Mouse (Mus musculus) liver, embryonic 11.5 days (tissue): ENCODE measurements around the gene Itga7. TPM values are rescaled to one million over a fixed set of nuclear protein-coding genes. Genes with fewer than 3 reads are reported as not detected.
A peak's percentile ranks its signal among the peaks of the same experiment; 100 is the strongest.

ENCODE experiments used
- ATAC-seq: fragments of 200-750 bp; cut with Nextera tagmentation; replicated peaks from 2 replicates; pipeline ENCODE4 v1.8.0; 2017; ENCODE audit warnings: moderate number of reproducible peaks, mild to moderate bottlenecking, moderate TSS enrichment, moderate library complexity; ENCODE audit not compliant: low FRiP score
- DNase-seq: peaks from one replicate; pipeline ENCODE4 v3.0.0-alpha.2; 2017; ENCODE audit warnings: low spot score
- H3K27ac ChIP-seq: fragments of 300-500 bp; sonication (generic); 2 replicates; pipeline ENCODE4 v1.5.1; 2014; ENCODE audit warnings: mild to moderate bottlenecking, low read depth, low read length, control low read depth
- H3K27me3 ChIP-seq: fragments of 300-500 bp; sonication (generic); replicated peaks from 2 replicates; pipeline ENCODE4 v1.6.1; 2014; ENCODE audit warnings: low read length, mixed read lengths; ENCODE audit not compliant: control insufficient read depth, insufficient read depth
- H3K36me3 ChIP-seq: fragments of 300-500 bp; sonication (generic); 2 replicates; pipeline ENCODE4 v1.6.1; 2014; ENCODE audit warnings: mild to moderate bottlenecking, low read length, moderate library complexity, mixed read lengths; ENCODE audit not compliant: control insufficient read depth, insufficient read depth
- H3K4me1 ChIP-seq: fragments of 300-500 bp; sonication (generic); replicated peaks from 2 replicates; pipeline ENCODE4 v1.6.1; 2014; ENCODE audit warnings: low read length, mixed read lengths; ENCODE audit not compliant: control insufficient read depth, insufficient read depth
- H3K4me2 ChIP-seq: fragments of 300-500 bp; sonication (generic); 2 replicates; pipeline ENCODE4 v1.6.1; 2014; ENCODE audit warnings: mild to moderate bottlenecking, control low read depth, moderate library complexity
- H3K4me3 ChIP-seq: fragments of 300-500 bp; sonication (generic); 2 replicates; pipeline ENCODE4 v1.5.1; 2014; ENCODE audit warnings: low read depth, low read length, control low read depth
- H3K9ac ChIP-seq: fragments of 300-500 bp; sonication (generic); 2 replicates; pipeline ENCODE4 v1.6.1; 2014; ENCODE audit warnings: low read depth, low read length, control low read depth
- H3K9me3 ChIP-seq: fragments of 300-500 bp; sonication (generic); 2 replicates; pipeline ENCODE4 v1.6.1; 2016; ENCODE audit warnings: low read length, inconsistent platforms, mixed read lengths; ENCODE audit not compliant: control insufficient read depth
- WGBS: fragments of 180-500 bp; shearing (Covaris S2); extraction: QIAGEN DNeasy Blood & Tissue Kit; methylation state at CpG from one replicate; pipeline ENCODE4 v1.1.7; 2014; 5-methylcytosine and 5-hydroxymethylcytosine counted together
- polyA plus RNA-seq: library from polyadenylated mRNA; unstranded; fragments of >200 nt; fragmentation: Nextera tagmentation; extraction: Ambion mirVana; gene quantifications from 2 replicates; pipeline ENCODE4 v1.2.1, GENCODE M21; 2014

The Itga7 gene
- polyA plus RNA-seq, 1 experiment from 2014 or later, result 0.14 TPM

DNA sequence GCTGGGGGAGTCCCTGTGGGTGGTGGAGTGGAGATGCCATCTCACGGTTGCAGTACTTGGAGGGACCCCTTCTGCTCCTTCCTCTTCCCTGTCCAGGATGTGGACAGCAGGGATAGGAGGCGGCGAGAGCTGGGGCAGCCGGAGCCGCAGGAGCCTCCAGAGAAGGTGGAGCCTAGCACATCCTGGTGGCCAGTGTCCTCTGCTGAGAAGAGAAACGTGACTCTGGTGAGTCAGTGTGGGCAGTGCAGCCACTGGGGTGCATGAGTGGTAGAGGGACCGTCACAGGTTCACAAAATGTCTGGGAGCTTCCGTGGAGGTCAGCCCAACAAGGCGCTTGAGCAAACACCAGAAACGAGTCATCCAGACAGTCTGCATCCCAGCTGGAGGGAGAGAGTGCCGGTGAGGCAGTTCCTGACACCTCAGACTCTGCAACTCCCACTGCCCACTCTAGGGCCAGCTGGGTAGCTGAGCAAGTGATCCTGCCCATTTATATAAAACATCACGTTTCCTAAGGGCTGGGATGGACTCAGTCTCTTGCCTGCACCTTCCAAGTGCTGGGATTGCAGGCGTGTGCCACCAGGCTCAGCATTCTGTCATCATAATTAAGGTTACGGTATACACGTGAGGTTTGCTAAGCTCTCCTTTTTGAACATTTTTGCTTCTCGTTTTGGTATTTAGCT lies 16.7 kb downstream of the Itga7 start:
- Histone ChIP-seq H3K4me2 (no peak overlapping the region), H3K9me3 (no peaks in the 10 kb centered on the region), H3K27me3 (peaks cover 3% of the 10 kb centered on the region; the same call in 1 of the 2 replicates), H3K9ac (no peak overlapping the region), H3K27ac (no peak overlapping the region), H3K4me3 (no peak overlapping the region), H3K4me1 (no peaks in the 10 kb centered on the region), H3K36me3 (no peaks in the 10 kb centered on the region)
- 56% methylated on average over 16 of the region's 16 CpGs for WGBS
- ATAC-seq (no peak), DNase-seq (no peak)

DNA sequence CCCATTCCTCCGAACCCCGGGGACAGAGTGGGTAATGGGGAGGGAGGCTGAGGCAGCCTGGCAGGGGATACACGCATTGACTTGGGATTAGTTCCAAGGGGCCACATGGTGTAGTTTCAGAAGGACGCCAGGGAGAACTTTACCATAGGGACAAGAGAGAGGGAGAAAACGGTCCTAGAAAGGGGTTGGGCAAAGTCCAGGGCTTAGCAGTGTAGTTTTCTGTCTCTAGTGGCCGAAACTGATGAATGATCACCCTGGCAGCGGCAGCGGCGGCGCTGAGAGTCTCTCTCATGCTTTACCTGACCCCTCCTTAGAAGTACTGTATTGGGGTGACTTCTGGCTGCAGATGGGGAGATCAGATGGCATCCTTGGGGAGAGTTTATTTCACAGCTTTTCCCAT lies 24.7 kb downstream of the Itga7 start:
- 70% methylated on average over 10 of the region's 10 CpGs for WGBS

DNA sequence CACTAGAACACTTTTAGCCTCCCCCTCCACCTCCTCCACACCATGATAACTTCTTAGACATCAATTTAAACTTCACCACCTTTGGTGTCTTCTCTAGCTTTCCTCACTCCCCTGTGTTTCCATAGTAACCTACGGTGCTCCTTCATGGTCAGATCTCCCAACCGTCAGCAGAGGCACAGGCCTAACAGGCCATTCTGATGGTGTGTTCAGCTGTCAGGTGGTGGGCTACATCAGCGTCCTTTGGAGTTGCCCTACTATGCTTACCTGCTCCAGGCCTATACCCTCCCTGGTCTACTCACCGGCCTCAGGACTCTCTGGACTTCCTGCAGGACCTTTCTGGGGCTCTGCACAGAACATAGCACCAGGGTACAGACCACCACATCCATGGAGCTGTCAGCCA lies 26.5 kb downstream of the Itga7 start:
- DNase-seq (no peak), ATAC-seq (no peak)
- Histone ChIP-seq H3K27me3 (no peaks in the 10 kb centered on the region), H3K4me1 (no peaks in the 10 kb centered on the region), H3K4me3 (no peak overlapping the region), H3K9ac (no peak overlapping the region), H3K4me2 (no peak overlapping the region), H3K27ac (no peak overlapping the region), H3K9me3 (no peaks in the 10 kb centered on the region), H3K36me3 (no peaks in the 10 kb centered on the region)
- 57% methylated on average over 4 of the region's 4 CpGs for WGBS

More for the DNA sequence above, 24.7 kb downstream of the Itga7 start:
- H3K27me3 ChIP-seq, result 0 out of 2 replicates have a peak, but pooled peaks cover 3% of the 10 kb centered on the region
- no peaks in the 10 kb centered on the region for H3K4me1 ChIP-seq
- H3K4me2 ChIP-seq, result no peak overlapping the region
- H3K9me3 ChIP-seq, result no peaks in the 10 kb centered on the region
- H3K9ac ChIP-seq, result no peak overlapping the region
- no peak overlapping the region for H3K27ac ChIP-seq
- no peak overlapping the region for H3K4me3 ChIP-seq
- no peak for DNase-seq
- no peaks in the 10 kb centered on the region for H3K36me3 ChIP-seq
- ATAC-seq, result no peak

DNA sequence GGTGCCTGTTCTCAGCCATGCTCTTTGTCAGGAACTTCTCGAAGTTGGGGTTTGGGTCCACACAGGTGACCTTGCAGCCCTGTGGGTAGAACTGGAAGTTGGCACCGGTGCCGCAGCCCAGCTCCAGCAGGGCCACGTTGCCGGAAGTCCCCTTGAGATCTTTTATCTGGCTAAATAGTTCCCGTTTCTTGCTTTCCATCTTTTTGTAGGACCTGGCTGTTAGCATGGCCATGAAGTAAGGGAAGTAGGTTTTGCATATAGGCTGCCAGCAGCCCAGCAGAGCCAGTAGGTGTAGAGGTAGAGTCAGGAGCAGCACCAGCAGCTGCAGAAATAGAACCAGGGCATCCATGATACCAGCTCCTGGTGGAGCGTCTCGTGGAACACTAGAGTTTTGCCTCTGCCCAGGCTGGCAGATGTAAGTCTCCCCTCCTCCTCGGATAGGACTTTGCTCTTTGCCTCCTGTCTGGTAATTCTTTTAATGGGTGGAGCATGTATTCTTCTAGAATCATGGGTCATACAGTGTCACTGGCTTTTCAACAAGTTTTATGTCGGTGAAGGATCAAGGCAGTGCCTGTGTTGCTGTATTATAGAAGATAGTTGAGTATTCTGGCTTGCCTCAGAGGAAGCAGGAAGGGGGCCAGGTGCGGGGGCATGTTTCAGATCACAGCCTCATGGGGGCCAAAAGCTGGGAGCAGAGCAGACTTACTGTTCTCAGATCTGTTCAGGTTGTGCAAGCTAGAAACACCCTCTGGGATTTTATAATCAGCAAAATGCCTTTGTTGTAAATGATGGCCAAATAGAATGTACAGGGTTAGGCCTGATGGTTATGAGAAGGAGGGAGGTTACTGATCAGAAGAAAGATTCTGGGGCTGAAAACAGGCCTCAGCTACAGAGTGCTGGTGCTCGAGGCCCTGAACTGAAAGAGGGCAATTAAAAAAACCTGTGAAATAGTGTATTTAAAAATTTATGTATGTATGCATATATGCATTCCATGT lies 27.3 kb downstream of the Itga7 start, which contains the start of gene Mettl7b:
Gene Mettl7b (minus strand): TSS at position 399 of the 995 bp plus-strand sequence.
- no peak within 1 kb of the TSS for H3K27ac ChIP-seq
- no peak within 1 kb of the TSS for H3K4me3 ChIP-seq
- H3K4me1 ChIP-seq, result no peaks in the 10 kb centered on the region
- ATAC-seq (no peak), DNase-seq (no peak)
- WGBS, result 72% methylated on average over 12 of the region's 12 CpGs
- no peaks in the 10 kb centered on the region for H3K27me3 ChIP-seq
- no peak within 1 kb of the TSS for H3K4me2 ChIP-seq
- H3K9ac ChIP-seq, result no peak within 1 kb of the TSS
- H3K36me3 ChIP-seq, result no peaks in the 10 kb centered on the region
- no peaks in the 10 kb centered on the region for H3K9me3 ChIP-seq

DNA sequence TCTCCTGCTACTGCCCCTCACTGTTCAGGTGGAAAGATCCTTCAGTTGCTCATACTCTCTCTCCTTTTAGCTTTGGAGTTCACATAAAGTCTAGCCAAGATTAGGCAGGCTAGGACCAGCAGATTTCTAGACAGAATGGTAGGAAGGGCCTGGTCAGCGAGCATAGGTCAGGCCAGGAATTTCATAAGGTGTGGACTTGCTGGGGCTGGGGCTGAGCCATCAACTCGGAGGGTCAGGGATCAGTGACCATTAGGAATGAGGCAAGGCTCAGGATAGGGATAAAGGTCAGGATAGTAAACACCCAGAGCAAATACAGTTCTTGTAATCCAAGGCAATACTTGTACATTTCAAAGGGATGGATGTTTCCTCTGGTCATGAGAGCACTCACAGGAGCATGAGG lies 31.3 kb downstream of the Itga7 start:
- no peak for DNase-seq
- 48% methylated on average over 2 of the region's 2 CpGs for WGBS
- peak; percentile 72 for ATAC-seq
- Histone ChIP-seq H3K4me2 (no peak overlapping the region), H3K4me3 (no peak overlapping the region), H3K4me1 (no peaks in the 10 kb centered on the region), H3K36me3 (no peaks in the 10 kb centered on the region), H3K9ac (no peak overlapping the region), H3K9me3 (no peaks in the 10 kb centered on the region), H3K27ac (no peak overlapping the region), H3K27me3 (no peaks in the 10 kb centered on the region)

DNA sequence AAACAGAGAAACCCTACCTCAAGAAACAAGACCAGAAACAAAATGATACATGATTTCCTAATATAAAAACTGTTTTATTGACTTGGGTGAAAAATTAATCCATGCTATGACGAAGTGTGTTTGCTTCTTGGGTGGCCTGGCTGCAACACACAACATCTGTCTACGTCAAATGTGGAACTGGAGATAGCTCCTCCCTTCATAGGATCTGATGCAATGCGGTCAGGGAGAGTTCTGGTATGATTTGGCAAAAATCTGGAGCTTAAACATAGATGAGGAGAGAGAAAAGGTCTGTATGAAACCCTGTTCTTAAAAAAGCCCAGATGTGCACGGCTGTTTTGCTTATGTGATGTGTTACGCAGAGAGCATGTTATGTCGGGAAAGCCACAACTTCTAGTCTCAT lies 32.3 kb downstream of the Itga7 start:
- no peaks in the 10 kb centered on the region for H3K9me3 ChIP-seq
- no peaks in the 10 kb centered on the region for H3K27me3 ChIP-seq
- no peak overlapping the region for H3K4me2 ChIP-seq
- WGBS, result 77% methylated on average over 6 of the region's 6 CpGs
- no peak overlapping the region for H3K27ac ChIP-seq
- no peak overlapping the region for H3K4me3 ChIP-seq
- H3K9ac ChIP-seq, result no peak overlapping the region
- H3K4me1 ChIP-seq, result no peaks in the 10 kb centered on the region
- ATAC-seq (no peak), DNase-seq (no peak)
- H3K36me3 ChIP-seq, result no peaks in the 10 kb centered on the region

DNA sequence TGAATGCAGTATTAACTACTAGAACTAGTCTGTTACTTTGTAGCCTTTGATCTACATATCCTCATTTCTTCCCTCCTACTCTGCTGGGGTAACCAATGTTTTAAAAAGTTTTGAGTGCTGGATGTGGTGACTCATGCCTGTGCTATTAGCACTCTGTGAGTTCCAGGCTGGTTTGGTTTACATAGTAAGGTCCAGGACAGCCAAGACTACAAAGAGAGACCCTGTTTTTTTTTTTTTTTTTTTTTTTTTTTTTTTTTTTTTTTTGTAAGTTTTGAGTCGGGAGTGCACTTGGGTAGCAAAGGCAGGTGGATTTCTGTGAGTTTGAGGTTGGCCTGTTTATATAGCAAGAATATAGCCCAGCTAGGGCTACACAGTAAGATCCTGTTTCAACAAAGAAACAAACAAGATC lies 34.7 kb downstream of the Itga7 start:
- WGBS, result 39% methylated on average over 1 of the region's 1 CpGs
- Histone ChIP-seq H3K9ac (no peak overlapping the region), H3K4me2 (no peak overlapping the region), H3K36me3 (no peaks in the 10 kb centered on the region), H3K27me3 (no peaks in the 10 kb centered on the region), H3K4me1 (no peaks in the 10 kb centered on the region), H3K27ac (no peak overlapping the region), H3K4me3 (no peak overlapping the region), H3K9me3 (no peaks in the 10 kb centered on the region)
- DNase-seq (no peak), ATAC-seq (no peak)

DNA sequence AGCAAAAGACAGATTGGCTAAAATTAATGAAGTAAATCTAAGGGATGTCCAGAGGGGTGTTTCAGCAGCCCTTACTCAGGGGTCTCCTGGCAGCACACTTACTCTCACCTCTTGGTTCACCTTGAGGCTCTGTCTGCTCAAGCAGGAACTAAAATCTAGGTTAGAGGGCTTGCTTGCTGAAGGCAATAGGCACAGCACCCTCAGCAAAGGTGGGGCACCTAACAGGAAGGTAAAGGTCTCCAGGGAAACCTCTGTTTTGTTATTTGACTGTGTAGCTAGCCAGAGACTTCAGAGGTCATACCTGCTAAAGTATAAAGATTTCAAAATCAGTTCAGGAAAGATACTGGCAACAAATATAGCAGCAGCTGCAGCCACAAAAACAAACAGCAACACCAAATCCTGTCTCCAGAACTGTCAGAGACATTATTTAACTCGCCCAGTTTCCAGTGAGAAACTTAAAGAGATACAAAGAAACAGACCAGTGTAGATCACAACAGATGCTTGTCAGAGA lies 37.2 kb downstream of the Itga7 start:
- no peaks in the 10 kb centered on the region for H3K4me1 ChIP-seq
- H3K9me3 ChIP-seq, result no peaks in the 10 kb centered on the region
- H3K27ac ChIP-seq, result no peak overlapping the region
- 35% methylated on average over 1 of the region's 1 CpGs for WGBS
- no peaks in the 10 kb centered on the region for H3K36me3 ChIP-seq
- DNase-seq (peak; percentile 14), ATAC-seq (no peak)
- H3K4me2 ChIP-seq, result no peak overlapping the region
- no peaks in the 10 kb centered on the region for H3K27me3 ChIP-seq
- H3K9ac ChIP-seq, result no peak overlapping the region
- H3K4me3 ChIP-seq, result no peak overlapping the region
